Mouse (Mus musculus): ENCODE measurements around the gene Abcd3. TPM values are rescaled to one million over a fixed set of nuclear protein-coding genes. Genes with fewer than 3 reads are reported as not detected.

Gene Abcd3
- polyA plus RNA-seq, 1 experiment, result 4.2 TPM

GRCm38 (mm10) chr3:121834732-121835131 is 19.6 kb upstream of the Abcd3 start:
- Histone ChIP-seq H3K36me3 (ENCODE audit: control insufficient read depth, insufficient read depth, low read length) (no peaks in the 10 kb centered on the region), H3K4me1 (ENCODE audit: control insufficient read depth, insufficient read depth, low read length) (no peaks in the 10 kb centered on the region), H3K4me3 (ENCODE audit: control insufficient read depth, low read depth, low read length) (no peak overlapping the region), H3K27ac (ENCODE audit: control insufficient read depth, insufficient read depth, low read depth, low read length) (no peak overlapping the region), H3K27me3 (ENCODE audit: control insufficient read depth, insufficient read depth, low read length) (no peaks in the 10 kb centered on the region)
- TF ChIP-seq POLR2A (IDR thresholded peaks at IDR 0.05; ENCODE audit: control insufficient read depth, low read depth, low read length) (no peak), CTCF (IDR thresholded peaks at IDR 0.05; ENCODE audit: control insufficient read depth, insufficient read depth, insufficient replicate concordance, low read depth, low read length) (no peak)

- H3K27ac ChIP-seq (ENCODE audit: control insufficient read depth, insufficient read depth, low read depth, low read length), result no peak overlapping the region
- no peak overlapping the region for H3K4me3 ChIP-seq (ENCODE audit: control insufficient read depth, low read depth, low read length)
- no peaks in the 10 kb centered on the region for H3K27me3 ChIP-seq (ENCODE audit: control insufficient read depth, insufficient read depth, low read length)
- H3K36me3 ChIP-seq (ENCODE audit: control insufficient read depth, insufficient read depth, low read length), result no peaks in the 10 kb centered on the region
- no peak for TF ChIP-seq POLR2A (IDR thresholded peaks at IDR 0.05; ENCODE audit: control insufficient read depth, low read depth, low read length)
- TF ChIP-seq CTCF (IDR thresholded peaks at IDR 0.05; ENCODE audit: control insufficient read depth, insufficient read depth, insufficient replicate concordance, low read depth, low read length), result no peak
- no peaks in the 10 kb centered on the region for H3K4me1 ChIP-seq (ENCODE audit: control insufficient read depth, insufficient read depth, low read length)
These were observed 19.1 kb upstream of the Abcd3 start for GRCm38 (mm10) chr3:121834250-121834649.

- Histone ChIP-seq H3K27ac (ENCODE audit: control insufficient read depth, insufficient read depth, low read depth, low read length) (no peak overlapping the region), H3K27me3 (ENCODE audit: control insufficient read depth, insufficient read depth, low read length) (no peaks in the 10 kb centered on the region), H3K4me1 (ENCODE audit: control insufficient read depth, insufficient read depth, low read length) (no peaks in the 10 kb centered on the region), H3K4me3 (ENCODE audit: control insufficient read depth, low read depth, low read length) (no peak overlapping the region), H3K36me3 (ENCODE audit: control insufficient read depth, insufficient read depth, low read length) (no peaks in the 10 kb centered on the region)
- no peak for TF ChIP-seq POLR2A (IDR thresholded peaks at IDR 0.05; ENCODE audit: control insufficient read depth, low read depth, low read length)
- TF ChIP-seq CTCF (IDR thresholded peaks at IDR 0.05; ENCODE audit: control insufficient read depth, insufficient read depth, insufficient replicate concordance, low read depth, low read length), result no peak
These were observed 10.0 kb upstream of the Abcd3 start for GRCm38 (mm10) chr3:121825092-121825491.

- Histone ChIP-seq H3K27ac (ENCODE audit: control insufficient read depth, insufficient read depth, low read depth, low read length) (no peak overlapping the region), H3K4me1 (ENCODE audit: control insufficient read depth, insufficient read depth, low read length) (no peaks in the 10 kb centered on the region), H3K27me3 (ENCODE audit: control insufficient read depth, insufficient read depth, low read length) (no peaks in the 10 kb centered on the region), H3K4me3 (ENCODE audit: control insufficient read depth, low read depth, low read length) (no peak overlapping the region), H3K36me3 (ENCODE audit: control insufficient read depth, insufficient read depth, low read length) (no peaks in the 10 kb centered on the region)
- TF ChIP-seq CTCF (IDR thresholded peaks at IDR 0.05; ENCODE audit: control insufficient read depth, insufficient read depth, insufficient replicate concordance, low read depth, low read length) (no peak), POLR2A (IDR thresholded peaks at IDR 0.05; ENCODE audit: control insufficient read depth, low read depth, low read length) (no peak)
These were observed 9.2 kb upstream of the Abcd3 start for GRCm38 (mm10) chr3:121824319-121824718.

- Histone ChIP-seq H3K27me3 (ENCODE audit: control insufficient read depth, insufficient read depth, low read length) (no peaks in the 10 kb centered on the region), H3K27ac (ENCODE audit: control insufficient read depth, insufficient read depth, low read depth, low read length) (no peak overlapping the region), H3K4me3 (ENCODE audit: control insufficient read depth, low read depth, low read length) (no peak overlapping the region), H3K4me1 (ENCODE audit: control insufficient read depth, insufficient read depth, low read length) (no peaks in the 10 kb centered on the region), H3K36me3 (ENCODE audit: control insufficient read depth, insufficient read depth, low read length) (no peaks in the 10 kb centered on the region)
- TF ChIP-seq POLR2A (IDR thresholded peaks at IDR 0.05; ENCODE audit: control insufficient read depth, low read depth, low read length) (no peak), CTCF (IDR thresholded peaks at IDR 0.05; ENCODE audit: control insufficient read depth, insufficient read depth, insufficient replicate concordance, low read depth, low read length) (no peak)
These were observed 7.5 kb upstream of the Abcd3 start for GRCm38 (mm10) chr3:121822643-121823042.

GRCm38 (mm10) chr3:121821559-121822143 is 6.5 kb upstream of the Abcd3 start:
- H3K4me1 ChIP-seq (ENCODE audit: control insufficient read depth, insufficient read depth, low read length), result no peaks in the 10 kb centered on the region
- no peak overlapping the region for H3K4me3 ChIP-seq (ENCODE audit: control insufficient read depth, low read depth, low read length)

GRCm38 (mm10) chr3:121819693-121820200 is 4.6 kb upstream of the Abcd3 start:
- Histone ChIP-seq H3K4me3 (ENCODE audit: control insufficient read depth, low read depth, low read length) (no peak overlapping the region), H3K36me3 (ENCODE audit: control insufficient read depth, insufficient read depth, low read length) (no peaks in the 10 kb centered on the region), H3K27ac (ENCODE audit: control insufficient read depth, insufficient read depth, low read depth, low read length) (no peak overlapping the region), H3K4me1 (ENCODE audit: control insufficient read depth, insufficient read depth, low read length) (no peaks in the 10 kb centered on the region), H3K27me3 (ENCODE audit: control insufficient read depth, insufficient read depth, low read length) (no peaks in the 10 kb centered on the region)
- TF ChIP-seq POLR2A (IDR thresholded peaks at IDR 0.05; ENCODE audit: control insufficient read depth, low read depth, low read length) (no peak), CTCF (IDR thresholded peaks at IDR 0.05; ENCODE audit: control insufficient read depth, insufficient read depth, insufficient replicate concordance, low read depth, low read length) (no peak)

More at GRCm38 (mm10) chr3:121821559-121822143, 6.5 kb upstream of the Abcd3 start:
- H3K36me3 ChIP-seq (ENCODE audit: control insufficient read depth, insufficient read depth, low read length), result no peaks in the 10 kb centered on the region
- no peaks in the 10 kb centered on the region for H3K27me3 ChIP-seq (ENCODE audit: control insufficient read depth, insufficient read depth, low read length)
- no peak for TF ChIP-seq CTCF (IDR thresholded peaks at IDR 0.05; ENCODE audit: control insufficient read depth, insufficient read depth, insufficient replicate concordance, low read depth, low read length)
- no peak for TF ChIP-seq POLR2A (IDR thresholded peaks at IDR 0.05; ENCODE audit: control insufficient read depth, low read depth, low read length)
- no peak overlapping the region for H3K27ac ChIP-seq (ENCODE audit: control insufficient read depth, insufficient read depth, low read depth, low read length)
